Mouse (Mus musculus): Measurements from ENCODE around the gene N4bp2l1. TPM values are rescaled to one million over a fixed set of nuclear protein-coding genes. Genes with fewer than 3 reads are reported as not detected.

N4bp2l1 gene
- polyA plus RNA-seq, 1 experiment from 2014 or later: 17.4 TPM

GRCm38 (mm10) chr5:150578613-150579171 is 18.3 kb downstream of the N4bp2l1 start:
- Histone ChIP-seq H3K27me3 (ENCODE audit: control insufficient read depth, insufficient read depth, low read depth, low read length) (no peaks in the 10 kb centered on the region), H3K36me3 (ENCODE audit: control insufficient read depth, insufficient read depth) (peaks cover 6% of the 10 kb centered on the region), H3K9ac (ENCODE audit: low read depth, low read length) (peak overlapping the region; percentile 40; the same call in 1 of the 2 replicates), H3K4me3 (ENCODE audit: low read depth, low read length) (0 out of 2 replicates have a peak overlapping the region, but pooled peaks have one; percentile 4), H3K9me3 (replicated peaks; ENCODE audit: control insufficient read depth, low read length) (no peaks in the 10 kb centered on the region), H3K4me2 (ENCODE audit: low read depth, low read length) (peak overlapping the region; percentile 48), H3K4me1 (ENCODE audit: control insufficient read depth, low read depth, low read length) (peaks cover 42% of the 10 kb centered on the region), H3K27ac (ENCODE audit: low read length) (peak overlapping the region; percentile 89)
- ATAC-seq (ENCODE audit: low read depth): peak; percentile 92
- 12% methylated on average over 6 of the region's 6 CpGs for WGBS (ENCODE audit: insufficient replicate concordance)

DNA sequence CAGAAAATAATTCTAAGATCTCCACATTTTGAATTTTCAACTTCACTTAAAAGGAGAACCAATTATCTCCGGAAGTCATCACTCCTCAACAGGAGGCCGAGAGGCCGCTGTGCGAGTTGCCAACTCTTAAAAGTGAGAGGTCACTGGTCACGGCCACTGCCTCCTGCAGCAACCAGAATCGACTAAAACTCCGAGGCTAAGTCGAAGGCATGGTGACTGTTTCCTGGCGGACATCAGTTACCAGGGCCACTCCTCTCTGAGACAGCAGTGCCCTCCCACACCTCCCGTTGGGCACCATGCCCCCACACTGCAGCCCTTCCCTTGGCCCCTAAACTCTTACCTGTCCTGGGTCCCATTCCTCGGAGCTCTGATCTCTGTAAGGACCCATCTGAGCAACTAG is 20.2 kb downstream of the N4bp2l1 start:
- Histone ChIP-seq H3K9me3 (replicated peaks; ENCODE audit: control insufficient read depth, low read length) (no peaks in the 10 kb centered on the region), H3K27ac (ENCODE audit: low read length) (no peak overlapping the region), H3K4me3 (ENCODE audit: low read depth, low read length) (no peak overlapping the region), H3K36me3 (ENCODE audit: control insufficient read depth, insufficient read depth) (peaks cover 12% of the 10 kb centered on the region), H3K27me3 (ENCODE audit: control insufficient read depth, insufficient read depth, low read depth, low read length) (no peaks in the 10 kb centered on the region), H3K9ac (ENCODE audit: low read depth, low read length) (no peak overlapping the region), H3K4me2 (ENCODE audit: low read depth, low read length) (no peak overlapping the region), H3K4me1 (ENCODE audit: control insufficient read depth, low read depth, low read length) (peaks cover 33% of the 10 kb centered on the region)
- ATAC-seq (ENCODE audit: low read depth): no peak
- 79% methylated on average over 11 of the region's 11 CpGs for WGBS (ENCODE audit: insufficient replicate concordance)

DNA sequence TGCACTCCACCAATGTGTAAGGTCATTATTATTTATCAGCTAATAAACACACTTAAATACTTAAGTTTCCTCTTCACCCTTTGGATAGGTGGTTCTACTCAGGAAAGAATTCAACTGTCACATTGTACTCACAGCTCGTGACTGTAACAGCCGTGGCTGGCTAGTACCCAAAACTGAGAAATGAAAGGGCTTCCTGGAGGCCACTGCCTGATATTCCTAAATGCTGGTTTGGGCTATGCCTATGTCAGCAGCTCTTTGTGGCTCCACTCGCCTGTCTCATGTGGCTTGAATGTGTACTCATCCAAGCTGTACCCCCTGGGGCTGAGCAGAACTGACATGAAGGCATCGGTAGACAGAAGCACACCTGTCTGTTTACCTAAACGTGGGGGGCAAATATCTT is 22.1 kb downstream of the N4bp2l1 start:
- 74% methylated on average over 5 of the region's 5 CpGs for WGBS (ENCODE audit: insufficient replicate concordance)
- H3K9ac ChIP-seq (ENCODE audit: low read depth, low read length): no peak overlapping the region
- H3K27me3 ChIP-seq (ENCODE audit: control insufficient read depth, insufficient read depth, low read depth, low read length): no peaks in the 10 kb centered on the region
- no peak for ATAC-seq (ENCODE audit: low read depth)
- H3K9me3 ChIP-seq (replicated peaks; ENCODE audit: control insufficient read depth, low read length): no peaks in the 10 kb centered on the region
- H3K4me2 ChIP-seq (ENCODE audit: low read depth, low read length): no peak overlapping the region
- H3K4me1 ChIP-seq (ENCODE audit: control insufficient read depth, low read depth, low read length): peaks cover 31% of the 10 kb centered on the region
- H3K4me3 ChIP-seq (ENCODE audit: low read depth, low read length): no peak overlapping the region
- H3K36me3 ChIP-seq (ENCODE audit: control insufficient read depth, insufficient read depth): peaks cover 16% of the 10 kb centered on the region
- no peak overlapping the region for H3K27ac ChIP-seq (ENCODE audit: low read length)

DNA sequence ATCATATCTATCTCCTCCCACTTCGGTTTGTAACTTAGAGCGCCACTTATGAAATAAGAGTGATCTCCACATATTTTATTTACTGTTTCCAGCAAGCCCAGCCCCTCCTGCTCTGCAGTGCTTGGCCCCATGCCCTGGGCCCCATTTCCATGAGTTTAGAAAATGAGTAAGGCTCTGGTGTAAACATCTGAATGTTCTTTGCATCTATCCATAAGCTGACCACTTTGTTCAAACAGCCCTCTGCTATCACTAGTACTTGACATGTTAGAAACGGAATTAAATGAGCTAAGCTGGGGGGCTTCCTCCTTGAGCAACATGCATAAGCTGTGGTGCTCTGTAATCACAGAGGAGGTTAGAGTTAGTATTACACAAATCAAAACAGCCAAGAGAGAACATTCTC is 22.6 kb downstream of the N4bp2l1 start:
- Histone ChIP-seq H3K4me3 (ENCODE audit: low read depth, low read length) (no peak overlapping the region), H3K27me3 (ENCODE audit: control insufficient read depth, insufficient read depth, low read depth, low read length) (no peaks in the 10 kb centered on the region), H3K4me1 (ENCODE audit: control insufficient read depth, low read depth, low read length) (peaks cover 27% of the 10 kb centered on the region), H3K27ac (ENCODE audit: low read length) (no peak overlapping the region), H3K9me3 (replicated peaks; ENCODE audit: control insufficient read depth, low read length) (no peaks in the 10 kb centered on the region), H3K36me3 (ENCODE audit: control insufficient read depth, insufficient read depth) (peaks cover 16% of the 10 kb centered on the region), H3K9ac (ENCODE audit: low read depth, low read length) (no peak overlapping the region), H3K4me2 (ENCODE audit: low read depth, low read length) (no peak overlapping the region)
- no peak for ATAC-seq (ENCODE audit: low read depth)
- WGBS (ENCODE audit: insufficient replicate concordance): 77% methylated on average over 3 of the region's 3 CpGs

GRCm38 (mm10) chr5:150570496-150571219 is 26.3 kb downstream of the N4bp2l1 start:
- H3K9me3 ChIP-seq (replicated peaks; ENCODE audit: control insufficient read depth, low read length): no peaks in the 10 kb centered on the region
- H3K27me3 ChIP-seq (ENCODE audit: control insufficient read depth, insufficient read depth, low read depth, low read length): no peaks in the 10 kb centered on the region
- 85% methylated on average over 11 of the region's 11 CpGs for WGBS (ENCODE audit: insufficient replicate concordance)
- no peak overlapping the region for H3K27ac ChIP-seq (ENCODE audit: low read length)
- H3K4me3 ChIP-seq (ENCODE audit: low read depth, low read length): no peak overlapping the region
- peaks cover 31% of the 10 kb centered on the region for H3K36me3 ChIP-seq (ENCODE audit: control insufficient read depth, insufficient read depth)
- ATAC-seq (ENCODE audit: low read depth): no peak
- no peak overlapping the region for H3K4me2 ChIP-seq (ENCODE audit: low read depth, low read length)
- no peaks in the 10 kb centered on the region for H3K4me1 ChIP-seq (ENCODE audit: control insufficient read depth, low read depth, low read length)
- H3K9ac ChIP-seq (ENCODE audit: low read depth, low read length): no peak overlapping the region

- H3K27ac ChIP-seq (ENCODE audit: low read length): no peak overlapping the region
- H3K9me3 ChIP-seq (replicated peaks; ENCODE audit: control insufficient read depth, low read length): no peaks in the 10 kb centered on the region
- no peaks in the 10 kb centered on the region for H3K27me3 ChIP-seq (ENCODE audit: control insufficient read depth, insufficient read depth, low read depth, low read length)
- no peak overlapping the region for H3K9ac ChIP-seq (ENCODE audit: low read depth, low read length)
- H3K4me1 ChIP-seq (ENCODE audit: control insufficient read depth, low read depth, low read length): no peaks in the 10 kb centered on the region
- WGBS (ENCODE audit: insufficient replicate concordance): 86% methylated on average over 5 of the region's 5 CpGs
- no peak for ATAC-seq (ENCODE audit: low read depth)
- no peak overlapping the region for H3K4me2 ChIP-seq (ENCODE audit: low read depth, low read length)
- no peak overlapping the region for H3K4me3 ChIP-seq (ENCODE audit: low read depth, low read length)
- peaks cover 19% of the 10 kb centered on the region for H3K36me3 ChIP-seq (ENCODE audit: control insufficient read depth, insufficient read depth)
Observed at GRCm38 (mm10) chr5:150566971-150567370, 30.0 kb downstream of the N4bp2l1 start.

DNA sequence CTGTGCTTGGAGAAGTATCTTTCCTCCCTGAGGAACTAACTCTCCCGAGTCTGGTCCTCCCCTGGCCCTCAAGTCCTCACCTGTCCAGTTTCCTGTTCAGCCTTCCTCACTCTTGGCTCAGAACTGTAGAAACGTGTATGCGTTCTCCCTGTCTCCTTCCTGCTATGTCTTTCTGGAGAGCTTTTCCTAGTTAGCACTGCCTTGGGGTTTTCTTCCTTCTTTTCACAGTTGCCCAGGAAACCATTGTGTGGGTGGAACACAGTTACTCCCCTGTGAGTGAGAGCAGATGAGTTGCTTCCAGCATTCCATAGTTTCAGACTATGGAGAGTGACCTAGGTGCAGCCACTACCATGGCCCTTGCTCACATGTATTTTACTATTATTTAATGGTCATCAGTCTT is 30.8 kb downstream of the N4bp2l1 start:
- H3K9me3 ChIP-seq (replicated peaks; ENCODE audit: control insufficient read depth, low read length): no peaks in the 10 kb centered on the region

DNA sequence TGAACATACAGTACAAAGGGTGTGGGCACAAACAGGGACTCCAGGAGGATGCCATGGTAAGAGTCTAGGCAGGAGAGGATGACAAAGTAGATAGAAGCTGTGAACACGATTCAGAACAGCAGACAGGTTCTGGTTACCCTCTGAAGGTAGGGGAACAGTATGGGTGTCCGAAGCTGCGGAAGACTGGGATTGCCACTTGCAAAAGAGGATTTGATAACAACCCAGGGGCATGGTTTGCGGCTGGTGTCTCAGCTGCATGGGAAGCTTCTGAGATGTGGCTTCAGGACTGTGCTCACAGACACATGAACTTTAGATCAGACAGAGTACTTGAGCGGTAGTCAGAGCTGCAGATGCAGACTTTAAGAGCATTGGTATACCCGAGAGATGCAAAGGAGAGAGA is 32.6 kb downstream of the N4bp2l1 start:
- H3K9me3 ChIP-seq (replicated peaks; ENCODE audit: control insufficient read depth, low read length): no peaks in the 10 kb centered on the region
- no peaks in the 10 kb centered on the region for H3K27me3 ChIP-seq (ENCODE audit: control insufficient read depth, insufficient read depth, low read depth, low read length)
- no peaks in the 10 kb centered on the region for H3K4me1 ChIP-seq (ENCODE audit: control insufficient read depth, low read depth, low read length)
- no peak overlapping the region for H3K4me3 ChIP-seq (ENCODE audit: low read depth, low read length)
- no peak for ATAC-seq (ENCODE audit: low read depth)
- no peak overlapping the region for H3K9ac ChIP-seq (ENCODE audit: low read depth, low read length)
- whole genome bisulfite sequencing (ENCODE audit: insufficient replicate concordance): 84% methylated on average over 6 of the region's 6 CpGs
- H3K4me2 ChIP-seq (ENCODE audit: low read depth, low read length): no peak overlapping the region
- peaks cover 24% of the 10 kb centered on the region for H3K36me3 ChIP-seq (ENCODE audit: control insufficient read depth, insufficient read depth)
- H3K27ac ChIP-seq (ENCODE audit: low read length): no peak overlapping the region

More for the DNA sequence above, 30.8 kb downstream of the N4bp2l1 start:
- Histone ChIP-seq H3K4me2 (ENCODE audit: low read depth, low read length) (no peak overlapping the region), H3K9ac (ENCODE audit: low read depth, low read length) (no peak overlapping the region), H3K4me3 (ENCODE audit: low read depth, low read length) (no peak overlapping the region), H3K36me3 (ENCODE audit: control insufficient read depth, insufficient read depth) (peaks cover 19% of the 10 kb centered on the region), H3K27me3 (ENCODE audit: control insufficient read depth, insufficient read depth, low read depth, low read length) (no peaks in the 10 kb centered on the region), H3K4me1 (ENCODE audit: control insufficient read depth, low read depth, low read length) (no peaks in the 10 kb centered on the region), H3K27ac (ENCODE audit: low read length) (no peak overlapping the region)
- ATAC-seq (ENCODE audit: low read depth): no peak
- 53% methylated on average over 3 of the region's 3 CpGs for WGBS (ENCODE audit: insufficient replicate concordance)

DNA sequence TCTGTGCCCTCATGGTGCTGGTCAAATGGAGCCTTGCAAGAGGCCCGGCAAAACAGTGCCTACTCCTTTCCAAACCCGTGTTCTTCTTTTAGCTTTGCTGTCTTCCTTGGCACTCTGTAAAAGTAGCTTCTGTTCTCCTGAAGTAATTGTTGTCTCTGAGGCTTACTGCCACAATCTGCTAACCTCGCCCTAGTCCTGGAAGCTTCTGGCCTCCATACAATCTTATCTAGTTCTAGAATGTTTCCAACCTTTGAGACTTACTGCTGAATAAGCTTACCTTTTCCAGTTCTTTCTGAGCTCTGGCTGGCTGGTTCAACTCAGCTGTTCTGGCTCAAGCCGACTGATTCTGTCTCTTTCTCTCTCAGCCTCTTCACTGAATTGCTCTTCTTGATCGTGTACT is 35.2 kb downstream of the N4bp2l1 start:
- no peaks in the 10 kb centered on the region for H3K4me1 ChIP-seq (ENCODE audit: control insufficient read depth, low read depth, low read length)
- no peak overlapping the region for H3K27ac ChIP-seq (ENCODE audit: low read length)
- peaks cover 24% of the 10 kb centered on the region for H3K36me3 ChIP-seq (ENCODE audit: control insufficient read depth, insufficient read depth)
- H3K27me3 ChIP-seq (ENCODE audit: control insufficient read depth, insufficient read depth, low read depth, low read length): no peaks in the 10 kb centered on the region
- no peaks in the 10 kb centered on the region for H3K9me3 ChIP-seq (replicated peaks; ENCODE audit: control insufficient read depth, low read length)
- no peak for ATAC-seq (ENCODE audit: low read depth)
- no peak overlapping the region for H3K9ac ChIP-seq (ENCODE audit: low read depth, low read length)
- no peak overlapping the region for H3K4me2 ChIP-seq (ENCODE audit: low read depth, low read length)
- WGBS (ENCODE audit: insufficient replicate concordance): 69% methylated on average over 5 of the region's 5 CpGs
- no peak overlapping the region for H3K4me3 ChIP-seq (ENCODE audit: low read depth, low read length)

Data from liver, embryonic 16.5 days (tissue).